Mouse (Mus musculus): Measurements from ENCODE around the gene Ccdc13.

DNA sequence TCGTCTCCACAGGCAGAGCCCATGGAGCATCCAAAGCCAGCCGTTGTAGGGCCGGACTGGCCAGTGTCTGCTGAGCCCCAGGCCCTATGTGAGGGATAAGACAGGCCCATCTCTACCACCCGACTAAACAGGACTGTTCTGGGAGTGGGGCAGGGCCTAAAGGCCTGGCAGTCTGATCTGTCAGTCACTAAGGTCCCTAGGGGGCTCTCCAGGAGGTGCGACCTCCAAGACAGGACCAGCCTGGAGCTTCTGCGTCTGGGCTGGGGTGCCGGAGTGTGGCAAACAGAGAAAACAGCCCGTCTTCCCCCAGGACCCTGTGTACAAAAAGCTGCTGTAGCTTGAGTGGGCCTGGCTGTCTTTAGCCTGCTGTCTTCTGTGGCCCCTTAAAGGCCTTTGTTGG, 77.5 kb downstream of the Ccdc13 start:
- TF ChIP-seq GATA1 (IDR thresholded peaks at IDR 0.05; ENCODE audit: borderline replicate concordance, low read length), result no peak
- TF ChIP-seq FLI1 (IDR thresholded peaks at IDR 0.05; ENCODE audit: low read length), result no peak

All from megakaryocyte, embryonic 14.5 days (primary cell).